Mouse (Mus musculus): ENCODE measurements around the gene Llgl2.

Llgl2 gene

DNA sequence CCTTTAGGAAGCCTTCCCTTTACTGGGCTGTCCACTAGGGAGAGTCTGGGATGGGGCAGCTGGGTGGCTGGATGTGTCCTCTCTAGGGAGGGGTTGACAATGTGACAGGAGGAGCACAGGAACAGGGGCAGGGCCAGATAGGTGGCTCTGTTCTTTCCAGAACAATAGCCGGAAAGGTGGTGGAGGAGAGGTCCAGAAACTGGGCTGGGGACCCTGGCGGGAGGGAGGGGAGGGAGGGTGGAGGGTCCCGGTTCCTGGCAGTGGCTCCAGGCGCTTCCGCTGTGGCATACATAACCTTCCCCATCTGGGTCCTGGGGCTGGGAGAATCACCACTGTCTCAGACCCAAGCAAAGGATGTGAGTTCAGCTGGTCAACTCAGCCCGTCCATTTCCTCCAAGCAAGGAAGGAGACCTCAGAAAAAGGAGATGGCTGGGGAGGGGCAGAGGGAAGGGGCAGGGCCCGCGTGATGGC lies 14.5 kb upstream of the Llgl2 start:
- no peak for DNase-seq (ENCODE audit: low spot score in 2 of 2)

DNA sequence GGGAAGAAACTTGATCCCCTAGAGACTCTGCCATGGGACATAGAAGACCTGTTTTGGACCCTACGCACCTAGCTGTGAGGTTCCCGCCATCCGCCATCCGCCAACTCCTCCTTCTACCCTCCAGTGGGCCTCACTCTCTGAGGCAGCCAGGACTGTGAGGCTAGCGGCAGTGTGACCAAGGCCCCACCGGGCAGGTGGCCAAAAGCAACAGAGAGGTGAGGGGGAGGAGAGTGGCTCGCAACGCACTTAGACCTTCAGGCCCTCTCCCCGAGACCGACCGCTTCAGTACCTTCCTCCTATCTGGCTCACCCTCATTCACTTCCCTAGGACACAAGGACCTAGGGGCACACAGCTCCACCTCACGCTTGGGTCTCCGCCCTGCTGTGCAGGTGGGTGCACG lies 13.5 kb upstream of the Llgl2 start:
- DNase-seq (ENCODE audit: low spot score in 2 of 2) = no peak

DNA sequence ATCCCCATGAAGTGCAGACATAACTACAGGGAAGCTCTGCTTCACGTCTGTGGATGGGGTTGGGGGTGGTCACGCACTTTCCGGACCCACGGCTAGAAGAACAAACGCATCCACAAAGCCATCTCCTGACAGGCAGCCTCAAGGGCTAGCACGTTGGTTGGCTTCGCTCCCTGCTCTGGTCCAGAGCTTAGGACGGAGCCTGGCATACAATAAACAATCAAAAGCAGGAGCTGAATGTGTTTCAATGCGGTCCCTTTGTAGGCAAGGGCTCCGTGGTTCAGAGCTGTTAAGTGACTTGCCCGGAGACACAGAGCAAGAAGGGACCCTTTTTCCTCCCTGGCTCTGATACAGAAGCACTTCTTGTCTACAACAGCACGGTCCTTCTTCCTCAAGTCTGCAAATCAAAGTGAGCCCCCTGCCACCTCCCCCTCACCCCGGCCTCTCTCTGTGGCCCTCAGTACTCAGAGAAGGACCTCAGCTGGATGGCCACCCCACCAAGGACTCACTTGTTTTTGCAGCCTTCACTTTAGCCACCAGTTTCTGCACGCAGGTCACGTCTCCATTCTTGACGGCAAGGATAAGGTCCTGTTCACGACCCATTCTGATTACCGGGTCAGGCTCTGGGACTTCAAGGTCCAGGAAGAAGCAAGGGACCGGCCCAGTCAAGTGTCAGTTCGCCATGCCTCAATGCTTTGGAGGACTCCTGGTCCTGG lies 12.3 kb upstream of the Llgl2 start:
- no peak for DNase-seq (ENCODE audit: low spot score in 2 of 2)

DNA sequence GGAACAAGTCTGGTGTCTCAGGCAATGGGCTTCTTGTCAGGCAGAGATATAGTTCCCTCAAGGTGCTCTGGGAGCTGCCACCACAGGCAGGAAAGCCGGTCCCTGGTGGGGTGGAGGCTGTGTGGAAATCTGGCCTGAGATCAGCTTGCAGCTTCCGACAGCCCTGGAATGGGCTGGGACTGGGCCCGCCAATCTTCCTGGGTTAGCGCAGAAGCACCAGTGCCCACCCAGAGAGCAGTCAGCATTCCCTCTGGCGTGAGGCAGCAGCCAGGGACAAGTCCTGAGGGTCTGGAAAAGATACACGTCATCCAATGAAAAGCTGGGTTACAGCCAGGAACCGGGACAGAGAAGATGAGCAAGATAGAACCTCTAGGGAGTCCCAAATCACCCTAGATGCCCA lies 11.8 kb upstream of the Llgl2 start:
- no peak for DNase-seq (ENCODE audit: low spot score in 2 of 2)

DNA sequence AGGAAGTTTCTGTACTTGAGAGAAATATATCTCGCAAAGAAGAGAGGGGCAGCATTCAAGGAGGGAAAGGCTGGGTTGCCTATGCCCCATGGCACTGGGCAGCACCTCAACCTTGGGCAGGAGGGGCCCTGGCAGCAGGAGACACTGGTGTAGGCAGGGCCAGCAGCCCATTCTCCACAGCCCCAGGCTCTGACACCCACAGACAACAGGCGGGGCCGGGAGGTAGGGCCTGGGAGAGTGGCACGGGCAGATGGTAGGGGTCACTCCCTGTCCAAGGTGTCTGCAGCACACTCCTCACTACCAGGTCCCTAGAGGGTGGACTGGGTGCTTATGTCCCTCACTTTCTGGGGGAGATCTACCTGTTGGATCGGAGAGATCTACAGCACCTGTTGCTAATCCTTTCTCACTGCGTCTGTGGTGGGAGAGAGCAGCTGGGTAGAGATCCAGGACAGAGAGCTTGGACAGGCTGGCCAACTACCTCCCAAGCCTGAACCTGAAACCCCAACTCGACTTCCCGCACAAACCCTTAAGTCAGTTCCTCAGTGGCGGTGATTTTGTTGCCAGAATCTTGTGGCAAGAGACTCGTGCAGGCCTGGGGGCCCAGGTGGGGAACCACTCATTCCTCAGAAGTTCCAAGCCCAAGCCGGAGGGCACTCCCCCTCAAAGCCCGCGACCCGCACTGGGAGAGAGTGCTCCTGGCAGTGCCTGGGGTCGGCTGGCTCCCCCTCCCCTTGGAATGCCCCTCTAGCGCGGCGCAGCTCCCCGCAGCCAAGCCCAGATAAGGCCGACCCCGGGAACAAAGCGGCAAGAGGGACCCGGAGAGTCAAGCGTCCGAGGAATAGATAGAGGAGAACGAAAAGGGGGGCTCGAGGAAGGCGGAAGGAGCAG lies 11.1 kb upstream of the Llgl2 start:
- DNase-seq (ENCODE audit: low spot score in 2 of 2) = peak in 1 of 2 experiments; percentile 16

DNA sequence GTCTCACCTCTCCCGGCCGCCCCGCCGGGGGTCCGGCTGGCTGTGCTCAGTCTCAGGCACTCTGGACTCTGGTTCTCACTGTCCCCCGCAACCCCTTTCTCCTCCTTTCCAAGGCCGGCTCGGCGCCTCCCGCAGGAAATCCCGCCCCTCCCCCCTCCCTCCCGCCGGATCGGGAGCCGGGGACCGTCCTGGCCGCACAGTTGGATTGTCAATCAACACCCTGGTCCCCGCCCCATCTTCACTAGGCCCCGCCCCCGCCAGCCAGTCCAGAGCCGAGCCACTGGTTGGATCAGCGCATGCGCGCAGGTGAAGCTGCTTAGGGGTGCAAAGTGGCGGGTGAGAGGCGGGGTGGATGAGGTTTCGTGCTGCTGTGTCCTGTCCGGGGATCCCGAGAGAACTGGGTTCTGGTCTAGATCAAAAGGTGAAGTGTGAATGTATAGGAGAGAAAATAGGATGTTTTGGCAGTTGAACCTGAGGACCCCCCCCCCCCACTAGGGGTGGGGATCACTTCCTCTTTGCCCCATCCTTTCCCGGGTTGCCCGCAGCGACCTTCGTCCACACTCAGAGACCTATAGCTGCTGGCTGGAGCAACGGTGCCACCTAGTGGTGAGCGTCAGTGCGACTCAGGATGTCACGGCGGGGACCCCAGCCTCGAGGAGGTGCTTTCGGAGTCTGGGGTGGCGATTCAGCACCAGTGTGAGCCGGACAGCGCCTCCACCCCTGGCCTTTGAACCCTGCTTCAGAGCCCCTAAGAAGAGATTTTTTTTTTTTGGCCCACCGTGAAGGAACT lies 10.1 kb upstream of the Llgl2 start, which contains the start of gene Caskin2:
TSS of gene Caskin2 (minus strand) at position 133 of the 790 bp plus-strand sequence.
- peak; percentile 93 to 94 for DNase-seq (ENCODE audit: low spot score in 2 of 2)

DNA sequence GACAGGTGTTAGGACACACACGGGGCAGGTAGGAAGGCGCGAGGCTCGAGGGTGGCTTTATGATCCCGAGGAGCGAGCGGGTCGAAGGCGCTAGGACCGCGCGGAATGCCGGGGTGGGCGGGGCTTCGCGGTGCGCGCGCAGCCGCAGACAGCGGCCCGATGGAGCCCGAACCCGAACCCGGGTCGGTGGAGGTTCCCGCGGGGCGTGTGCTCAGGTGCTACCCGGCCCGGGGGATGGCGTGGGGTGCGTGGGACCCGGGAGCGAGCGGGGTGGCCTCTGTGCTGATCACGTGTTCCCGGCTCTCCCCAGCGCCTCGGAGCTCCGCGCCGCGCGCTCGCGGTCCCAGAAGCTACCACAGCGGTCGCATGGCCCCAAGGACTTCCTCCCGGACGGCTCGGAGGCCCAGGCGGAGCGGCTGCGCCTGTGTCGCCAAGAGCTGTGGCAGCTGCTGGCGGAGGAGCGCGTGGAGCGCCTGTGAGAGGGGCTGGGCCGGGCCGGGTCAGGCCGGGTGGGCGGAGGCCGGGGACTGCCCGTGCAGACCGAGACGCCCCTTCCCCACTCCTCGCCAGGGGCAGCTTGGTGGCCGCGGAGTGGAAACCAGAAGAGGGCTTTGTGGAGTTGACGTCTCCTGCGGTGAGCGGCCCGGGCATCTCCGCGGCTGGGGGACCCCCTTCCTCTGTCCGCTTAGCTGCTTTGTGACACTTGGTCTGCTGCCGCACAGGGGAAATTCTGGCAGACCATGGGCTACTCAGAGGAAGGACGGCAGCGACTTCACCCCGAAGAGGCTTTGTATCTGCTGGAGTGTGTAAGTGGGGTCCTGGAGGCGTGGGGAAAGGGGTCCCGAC lies 9.0 kb upstream of the Llgl2 start, which contains the start of gene Tsen54:
TSS of gene Tsen54 (plus strand) at position 120 of the 846 bp plus-strand sequence.
- DNase-seq (ENCODE audit: low spot score in 2 of 2) = peak; percentile 83

DNA sequence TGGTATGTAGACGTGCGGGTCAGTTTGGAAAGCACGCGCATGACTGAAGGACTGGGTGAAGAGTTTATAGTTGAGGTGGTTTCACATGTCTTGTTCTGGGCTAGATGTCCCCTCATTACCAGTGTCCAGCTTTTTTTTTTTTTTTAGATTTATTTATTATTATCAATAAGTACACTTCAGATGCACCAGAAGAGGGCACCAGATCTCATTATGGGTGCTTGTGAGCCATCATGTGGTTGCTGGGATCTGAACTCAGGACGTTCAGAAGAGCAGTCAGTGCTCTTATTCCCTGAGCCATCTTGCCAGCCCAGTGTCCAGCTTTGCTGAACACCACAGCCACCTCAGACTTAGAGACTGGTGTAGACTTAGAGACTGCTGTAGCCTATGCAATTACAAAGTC lies 6.5 kb upstream of the Llgl2 start:
- DNase-seq (ENCODE audit: low spot score in 2 of 2) = no peak

DNA sequence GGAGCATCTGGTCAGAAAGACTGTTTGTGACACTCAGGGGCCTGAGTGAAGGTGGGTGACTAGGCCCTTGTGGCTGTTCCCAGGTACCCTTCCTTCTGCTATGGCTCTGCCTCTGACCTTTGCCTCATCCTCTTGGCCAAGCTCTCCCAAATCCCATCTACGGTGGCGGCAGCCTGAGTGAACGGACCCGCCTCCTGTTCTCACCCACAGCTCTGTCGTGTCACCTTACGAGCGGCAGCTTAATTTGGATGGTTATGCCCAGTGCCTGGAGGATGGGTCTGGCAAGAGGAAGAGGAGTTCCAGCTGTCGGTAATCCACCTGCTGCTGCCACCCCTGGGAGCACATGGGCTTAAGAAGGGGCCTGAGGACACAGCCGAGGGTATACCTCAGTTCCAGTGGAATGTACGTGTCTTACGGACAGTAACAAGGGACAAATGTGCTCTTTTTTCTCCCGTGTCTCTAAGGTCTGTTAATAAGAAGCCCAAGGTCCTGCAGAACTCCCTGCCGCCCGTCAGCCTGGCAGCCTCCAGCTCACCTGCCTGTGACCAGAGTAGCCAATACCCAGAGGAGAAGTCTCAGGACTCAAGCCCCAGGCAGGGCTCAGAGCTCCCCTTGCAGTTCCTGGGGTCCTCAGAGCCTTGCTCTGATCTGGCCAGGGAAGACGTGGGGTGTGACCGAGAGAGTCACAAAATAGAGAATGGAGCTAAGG lies 3.8 kb upstream of the Llgl2 start:
- DNase-seq (ENCODE audit: low spot score in 2 of 2) = no peak

DNA sequence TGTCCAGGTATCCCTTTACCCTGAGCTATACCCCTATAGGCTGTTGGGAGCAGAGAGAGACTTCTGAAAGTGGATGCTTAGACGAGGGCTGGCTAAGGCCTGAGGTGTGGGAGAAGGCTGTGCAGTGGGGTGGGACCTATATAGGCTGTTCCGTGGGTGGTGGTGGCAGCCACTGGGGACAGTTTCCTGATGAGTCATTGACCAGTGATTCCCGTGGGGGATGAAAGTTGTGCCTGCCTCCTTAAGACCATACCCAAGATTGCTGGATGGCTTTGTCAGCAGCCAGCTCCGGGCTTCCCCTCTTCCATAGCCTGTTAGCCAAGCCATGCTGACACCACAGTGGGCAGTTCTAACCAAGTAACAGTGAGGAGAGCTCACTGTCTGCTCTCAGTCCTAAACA lies 2.8 kb upstream of the Llgl2 start:
- no peak for DNase-seq (ENCODE audit: low spot score in 2 of 2)

DNA sequence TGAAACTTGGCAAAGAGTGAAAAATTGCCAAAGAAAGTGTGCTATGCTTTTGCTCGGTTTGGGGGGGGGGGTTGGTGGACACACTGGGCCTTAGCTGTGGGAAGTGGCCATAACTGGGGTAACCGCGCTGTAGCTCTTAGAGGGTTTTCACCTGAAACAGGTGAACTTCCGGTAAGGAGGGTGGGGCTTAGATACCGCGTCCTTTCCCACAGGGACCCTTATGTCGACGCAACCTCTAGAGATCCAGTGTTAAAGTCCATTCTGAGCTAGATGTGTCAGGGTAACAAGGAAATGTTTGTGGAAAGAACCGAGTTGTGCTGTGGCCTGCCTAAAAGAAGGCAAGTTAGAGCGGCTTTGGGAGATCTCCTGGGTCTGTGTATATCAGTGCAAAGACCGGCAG lies 964 bp downstream of the Llgl2 start:
- no peak for DNase-seq (ENCODE audit: low spot score in 2 of 2)

DNA sequence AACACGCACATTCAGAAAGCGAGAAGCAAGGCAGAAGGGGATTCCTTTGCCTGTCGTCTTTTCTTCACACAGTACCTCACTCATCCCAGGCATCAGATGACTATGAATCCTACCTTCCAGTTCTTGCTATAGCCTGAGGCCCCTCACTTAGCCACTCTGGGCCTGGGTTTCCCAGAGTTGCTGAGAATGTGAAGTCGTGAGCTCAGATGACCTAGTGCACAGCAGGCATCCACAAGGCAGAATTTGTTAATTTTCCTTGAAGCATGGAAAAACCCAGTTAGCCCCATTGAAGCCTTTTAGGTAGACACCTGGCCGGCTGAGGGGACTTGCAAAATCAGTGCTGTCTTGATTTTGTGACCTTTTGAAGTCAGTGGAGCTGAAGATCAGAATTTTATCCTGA lies 2.6 kb downstream of the Llgl2 start:
- no peak for DNase-seq (ENCODE audit: low spot score in 2 of 2)

DNA sequence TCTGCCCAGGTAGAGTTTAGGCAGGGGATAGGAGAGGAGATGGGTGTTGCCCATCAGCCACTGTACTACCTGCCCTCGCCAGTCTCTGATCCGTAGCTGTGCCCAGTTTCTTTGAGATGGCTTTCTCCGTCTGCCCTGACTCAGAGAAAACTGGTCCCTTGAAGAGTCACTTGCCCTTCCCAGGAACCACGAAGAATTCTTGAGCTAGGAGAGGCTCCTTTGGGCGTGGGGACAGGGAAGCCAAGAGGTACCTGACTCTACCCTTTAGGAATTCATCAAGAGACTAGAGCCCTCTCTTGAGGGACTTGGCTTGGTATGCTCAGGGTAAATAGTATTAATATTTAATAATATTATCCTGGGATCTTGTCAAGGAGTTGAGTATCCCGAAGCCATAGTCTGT lies 3.8 kb downstream of the Llgl2 start:
- no peak for DNase-seq (ENCODE audit: low spot score in 2 of 2)

DNA sequence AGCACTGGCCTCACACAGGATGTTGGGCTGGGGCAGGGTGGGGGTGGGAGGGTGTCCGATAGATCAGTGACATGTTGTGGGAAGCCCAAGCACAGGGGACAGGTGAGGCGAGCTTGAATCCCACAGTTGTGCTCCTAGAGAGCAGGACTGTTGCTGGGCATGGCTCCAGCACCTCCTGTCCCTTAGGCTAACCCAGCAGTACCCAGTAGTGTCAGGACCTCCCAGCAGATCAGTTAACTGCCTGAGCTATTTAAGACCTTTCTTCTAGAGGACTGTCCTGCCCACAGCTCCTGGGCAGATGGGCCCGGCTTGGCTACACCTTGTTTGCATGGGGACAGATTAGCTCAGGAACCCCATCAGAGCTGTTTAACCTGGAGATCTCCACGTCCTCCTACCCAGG lies 5.2 kb downstream of the Llgl2 start:
- no peak for DNase-seq (ENCODE audit: low spot score in 2 of 2)

DNA sequence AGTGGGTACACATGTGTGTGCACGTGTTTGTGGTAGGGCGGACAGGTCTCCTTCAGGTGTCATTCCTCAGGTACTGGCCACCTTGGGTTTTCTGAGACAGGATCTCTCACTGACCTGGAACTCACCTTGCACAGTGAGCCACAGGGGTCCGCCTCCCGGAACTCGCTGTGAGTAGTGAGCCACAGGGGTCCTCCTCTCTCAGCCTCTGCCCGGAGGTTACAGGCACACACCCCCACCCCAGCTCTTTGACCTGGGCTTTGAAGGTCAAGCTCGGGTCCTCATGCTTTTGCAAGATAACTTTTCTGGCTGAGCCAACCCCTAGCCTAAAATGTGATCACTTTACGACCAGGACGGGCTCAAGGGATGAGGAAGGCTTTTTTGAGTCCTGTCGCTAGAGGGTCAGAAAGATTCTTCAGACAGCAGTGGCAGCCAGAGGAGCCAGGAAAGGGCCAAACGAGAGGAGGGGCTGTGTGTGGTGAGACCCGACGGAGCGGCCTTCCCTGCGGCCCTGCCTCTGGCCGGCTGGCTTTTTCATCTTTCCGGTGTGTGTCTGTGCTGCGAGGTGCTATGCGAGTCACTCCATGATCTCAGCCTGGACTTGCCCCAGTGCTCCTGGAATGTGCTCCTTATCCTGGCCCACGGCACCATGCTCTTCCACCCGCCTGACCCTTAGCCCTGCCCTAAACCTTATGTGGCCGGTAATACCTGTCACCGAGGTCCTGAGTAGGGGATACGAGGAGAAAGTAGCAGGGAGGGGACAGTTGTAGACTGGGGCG lies 6.9 kb downstream of the Llgl2 start:
- DNase-seq (ENCODE audit: low spot score in 2 of 2) = no peak

DNA sequence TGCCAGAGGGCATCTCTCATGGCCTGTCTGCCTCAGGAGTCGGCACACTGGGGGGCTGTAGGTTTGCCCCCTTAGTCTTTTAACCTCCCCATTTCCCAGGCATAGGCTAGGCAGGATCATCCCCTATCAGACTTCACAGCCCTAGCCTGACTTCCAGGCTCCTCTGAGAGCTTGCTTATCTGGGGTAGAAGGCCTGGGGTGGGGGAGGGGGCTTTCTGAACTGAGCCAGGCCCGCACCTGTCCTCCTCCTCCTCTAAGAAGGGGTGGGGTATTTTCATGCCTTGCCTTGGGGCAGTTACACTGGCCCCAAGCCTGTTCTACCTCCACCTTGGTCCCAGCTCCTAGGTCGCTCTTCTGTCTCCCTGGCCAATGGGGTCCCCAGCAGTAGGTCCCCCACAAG lies 7.7 kb downstream of the Llgl2 start:
- no peak for DNase-seq (ENCODE audit: low spot score in 2 of 2)

DNA sequence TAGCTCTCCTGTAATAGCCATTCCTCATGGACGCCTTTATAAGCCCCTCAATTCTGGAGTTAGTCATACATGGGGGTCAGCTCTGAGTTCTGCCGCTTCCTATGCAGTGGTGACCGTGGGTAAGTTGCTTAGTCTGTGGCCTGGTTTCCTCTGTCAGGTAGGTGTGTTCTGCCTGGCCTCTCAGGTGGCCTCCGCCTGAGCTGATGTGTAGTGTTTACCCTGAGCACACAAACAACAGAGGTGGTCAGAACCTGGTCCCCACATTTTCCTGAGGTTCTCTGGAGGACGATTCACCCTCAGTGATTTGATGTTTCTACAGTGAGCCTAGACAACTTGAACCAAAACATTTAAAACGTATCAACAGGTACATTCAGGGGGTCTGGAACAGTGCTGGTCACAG lies 8.2 kb downstream of the Llgl2 start:
- no peak for DNase-seq (ENCODE audit: low spot score in 2 of 2)

DNA sequence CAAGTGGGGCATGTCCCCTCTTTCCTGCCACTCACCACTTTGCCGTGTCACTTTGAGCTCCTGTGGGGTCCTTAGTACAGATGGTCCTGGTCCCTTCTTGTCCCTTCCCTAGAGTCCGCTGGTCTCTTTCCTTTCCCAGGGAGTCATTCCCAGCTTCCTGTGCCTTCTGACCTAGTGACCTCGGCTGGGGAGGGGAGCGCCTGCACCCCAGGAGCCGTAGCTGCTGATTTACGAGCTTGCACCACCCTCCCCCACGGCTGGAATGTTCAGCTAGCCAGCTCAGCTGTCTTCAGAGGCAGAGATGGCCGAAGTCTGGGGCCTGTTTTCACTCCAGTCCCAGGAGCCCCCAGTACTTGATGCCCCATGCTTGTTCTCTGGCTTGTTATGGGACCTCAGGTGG lies 8.7 kb downstream of the Llgl2 start:
- DNase-seq (ENCODE audit: low spot score in 2 of 2) = no peak

DNA sequence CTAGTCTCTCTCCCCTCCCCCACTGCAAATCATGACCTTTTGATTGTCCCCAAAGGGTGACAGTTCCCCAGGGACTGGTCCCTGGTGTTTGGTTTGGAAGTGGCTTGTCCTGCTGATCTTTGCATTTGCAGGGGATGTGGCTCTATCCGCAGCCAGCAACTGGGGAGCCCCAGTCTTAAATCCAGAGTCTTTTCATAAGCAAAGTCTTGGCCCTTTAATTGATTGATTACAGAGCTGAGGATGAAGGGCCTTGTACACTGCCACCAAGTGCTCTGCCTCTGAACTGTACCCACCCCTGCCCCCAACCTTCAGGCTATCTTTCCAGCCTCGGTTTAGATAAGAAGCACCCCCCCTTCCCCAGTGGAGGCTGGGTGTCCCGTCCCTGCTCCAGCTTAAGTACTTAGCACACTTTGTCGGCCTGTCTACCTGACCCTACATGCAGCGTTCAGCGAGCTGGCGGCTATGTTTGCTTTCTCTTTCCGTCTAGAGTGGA lies 9.2 kb downstream of the Llgl2 start:
- DNase-seq (ENCODE audit: low spot score in 2 of 2) = no peak

DNA sequence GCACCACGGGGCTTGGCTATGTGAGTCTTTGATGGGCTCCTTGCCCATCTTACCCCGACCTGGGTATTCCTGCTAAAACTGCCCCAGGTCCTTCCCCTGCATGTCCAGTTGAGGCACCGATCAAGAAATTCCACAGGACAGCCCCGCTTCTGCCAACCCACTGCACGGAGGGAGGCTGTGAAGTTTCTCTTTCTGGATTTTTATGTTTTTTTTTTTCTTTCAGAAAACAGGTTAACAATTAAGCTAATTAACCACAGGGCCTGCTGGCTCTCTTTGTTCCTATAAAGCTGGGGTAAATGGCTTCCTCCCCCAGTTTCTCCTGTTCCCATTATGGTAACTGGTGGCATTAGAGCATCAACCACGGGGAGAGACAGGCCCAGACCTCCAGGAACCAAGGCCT lies 10.2 kb downstream of the Llgl2 start:
- no peak for DNase-seq (ENCODE audit: low spot score in 2 of 2)

All from spleen, postnatal 36 days (tissue).